Mouse (Mus musculus): ENCODE results near the gene Tnip2.

GRCm38 (mm10) chr5:34468039-34468775, 45.6 kb downstream of the Tnip2 start:
- TF ChIP-seq E2F4 (IDR thresholded peaks at IDR 0.05; ENCODE audit: insufficient replicate concordance, low read depth, low read length) (no peak), POLR2A (IDR thresholded peaks at IDR 0.05; ENCODE audit: low read depth, low read length) (no peak), EP300 (IDR thresholded peaks at IDR 0.05; ENCODE audit: low read length) (no peak), CTCF (conservative IDR thresholded peaks at IDR 0.05 in 1 of 2, IDR thresholded peaks at IDR 0.05 in 1 of 2; ENCODE audit: low read depth in 2 of 2, low read length in 2 of 2) (no peak), USF1 (IDR thresholded peaks at IDR 0.05; ENCODE audit: low read depth, low read length) (no peak), ETS1 (conservative IDR thresholded peaks at IDR 0.05; ENCODE audit: low read depth, low read length) (no peak)

All from CH12.LX (cell line).